Mouse (Mus musculus): ENCODE results near the gene Zbtb17.

DNA sequence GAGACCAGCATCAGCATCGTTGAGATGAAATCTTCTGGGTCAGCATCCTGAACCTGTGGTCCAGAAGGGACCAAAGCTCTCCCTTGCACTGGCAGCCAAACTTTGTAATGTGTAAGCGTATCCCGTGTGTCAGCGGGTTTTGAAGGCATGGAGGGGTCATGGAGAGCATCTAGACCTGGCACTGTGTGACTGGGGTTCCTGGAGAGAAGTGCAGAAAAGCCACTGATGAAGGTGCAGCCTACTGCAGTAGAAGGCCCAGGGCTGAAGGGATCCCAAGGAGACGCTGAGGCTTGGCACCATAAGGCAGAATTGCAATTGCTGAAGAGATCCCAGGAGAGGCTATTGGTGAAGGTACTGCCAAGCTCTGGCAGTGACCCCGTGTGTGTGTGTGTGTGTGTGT, 15.1 kb upstream of the Zbtb17 start:
- TF ChIP-seq CTCF (IDR thresholded peaks at IDR 0.05; ENCODE audit: insufficient read depth, low read depth, low read length): no peak
- TF ChIP-seq POLR2A (IDR thresholded peaks at IDR 0.05; ENCODE audit: insufficient read depth, low read depth, low read length): no peak

Measured in olfactory bulb, adult 2 months (tissue).